Mouse (Mus musculus): ENCODE results near the gene Kcnc2. TPM values are rescaled to one million over a fixed set of nuclear protein-coding genes. Genes with fewer than 3 reads are reported as not detected.

Kcnc2 gene
- total RNA-seq, 2 experiments from 2014 or later: 0.07 to 0.13 TPM

DNA sequence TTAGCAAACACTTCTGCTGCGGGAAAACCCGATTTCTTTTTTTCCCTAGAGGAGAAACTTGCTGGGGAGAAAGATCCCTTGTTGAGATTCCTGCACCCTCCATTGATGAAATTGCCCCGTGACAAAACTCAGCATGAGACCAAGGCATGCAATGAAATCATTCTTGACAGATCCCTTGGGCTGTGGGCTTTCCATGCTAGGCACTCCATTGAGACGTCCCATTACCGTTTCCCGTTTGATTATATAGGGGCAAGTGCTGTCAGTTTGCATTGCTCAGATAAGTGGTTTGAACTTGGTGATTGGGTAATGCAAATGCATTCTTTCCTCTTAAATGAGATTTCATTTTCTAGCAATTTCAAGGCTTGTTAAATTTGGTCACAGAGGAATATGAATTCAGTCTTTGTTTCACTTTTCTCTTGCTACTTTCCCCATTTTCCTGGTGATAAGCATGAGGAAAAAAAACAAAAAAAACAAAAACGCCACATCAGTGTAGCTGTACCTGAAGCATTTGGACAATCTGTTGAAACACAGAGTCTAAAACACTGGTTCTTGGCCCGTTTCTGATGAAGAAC, 123.6 kb downstream of the Kcnc2 start:
- no peak for DNase-seq

DNA sequence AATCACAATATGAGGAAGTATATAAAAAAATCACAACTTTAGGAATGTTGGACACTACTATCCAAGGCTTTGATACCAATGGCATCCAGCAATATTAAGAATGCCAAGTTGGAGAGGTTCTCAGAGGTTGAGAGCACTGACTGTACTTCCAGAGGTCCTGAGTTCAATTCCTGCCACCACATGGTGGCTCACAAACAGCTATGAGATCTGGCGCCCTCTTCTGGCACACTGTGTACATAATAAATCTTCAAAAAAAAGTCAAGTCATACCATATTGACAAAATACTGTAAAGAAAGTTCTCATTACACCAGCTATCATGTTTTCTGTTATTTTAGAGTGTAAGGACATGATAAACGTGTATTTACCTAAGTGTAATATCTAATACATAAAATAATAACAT, 126.3 kb downstream of the Kcnc2 start:
- DNase-seq: peak in 1 of 2 experiments; percentile 2

DNA sequence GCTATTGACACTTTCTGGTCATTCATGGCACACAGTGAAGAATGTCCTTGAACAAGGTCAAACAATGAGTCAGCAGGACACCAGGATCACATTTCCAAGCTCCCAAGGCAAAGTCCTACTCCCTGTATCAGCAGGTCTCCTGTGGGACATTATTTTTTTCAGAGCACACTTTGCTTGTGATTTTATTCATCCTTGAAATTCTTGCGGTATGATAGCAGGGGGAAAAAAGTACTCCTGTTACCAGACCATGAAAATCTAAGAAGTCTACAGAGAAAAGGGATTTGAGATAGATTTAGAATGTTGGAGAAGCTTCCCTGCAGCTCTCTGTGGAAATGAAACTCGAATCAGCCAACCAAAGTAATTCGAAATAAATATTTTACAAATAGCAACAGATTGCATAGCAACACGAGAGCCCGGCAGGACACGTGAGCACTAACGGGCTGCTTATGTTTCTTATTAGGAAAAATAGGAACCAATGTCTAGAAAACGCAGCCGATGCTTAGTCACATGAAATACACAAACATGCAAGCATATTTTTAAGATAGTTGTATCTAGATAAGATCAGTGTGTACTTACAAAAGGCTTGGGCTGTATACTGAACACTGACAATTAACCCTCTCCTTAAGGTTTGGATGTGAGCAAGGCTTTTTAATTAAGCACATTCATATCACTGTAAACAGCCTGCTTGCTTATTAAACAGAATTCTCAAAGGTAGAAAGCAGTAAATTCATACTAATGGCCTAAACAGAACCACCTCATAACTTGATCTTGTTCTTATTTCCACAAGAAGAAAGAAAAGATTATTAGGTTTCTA, 129.9 kb downstream of the Kcnc2 start:
- DNase-seq: peak; percentile 5 to 20

DNA sequence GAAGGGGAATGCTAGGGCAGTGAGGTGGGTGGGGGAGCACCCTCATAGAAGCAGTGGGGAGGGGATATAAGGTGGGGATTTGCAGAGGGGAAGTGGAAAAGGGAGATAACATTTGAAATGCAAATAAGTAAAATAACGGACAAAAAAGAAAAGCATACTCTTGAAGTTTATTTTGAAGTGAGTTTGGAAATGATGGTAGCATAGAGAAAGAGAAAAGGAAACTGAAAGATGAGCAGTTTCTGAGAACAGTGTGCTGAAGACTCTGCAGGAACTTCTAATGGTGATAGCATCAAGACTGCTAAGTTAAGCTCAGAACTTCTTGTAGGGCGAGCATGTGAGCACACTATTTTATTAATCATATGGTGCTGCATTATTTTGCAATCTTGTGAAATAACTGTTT, 138.6 kb downstream of the Kcnc2 start:
- no peak for DNase-seq

DNA sequence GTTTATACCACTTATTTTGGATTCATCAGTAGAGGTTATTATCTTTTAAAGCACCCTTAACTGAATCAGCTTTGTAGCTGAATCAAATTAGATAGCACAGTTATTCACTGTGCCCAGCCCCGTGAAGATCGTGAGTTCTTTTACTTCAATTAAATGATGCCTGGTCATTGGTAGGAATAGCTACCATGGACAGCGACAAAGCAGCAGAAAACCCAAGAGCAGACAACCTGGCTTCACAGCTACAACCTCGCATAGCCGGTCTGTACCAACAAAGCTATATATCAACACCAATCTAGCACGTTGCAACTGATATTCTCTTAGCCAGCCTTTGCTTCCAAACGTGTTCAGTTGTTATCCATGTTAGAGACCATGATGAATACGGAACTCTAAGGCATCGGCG, 152.4 kb downstream of the Kcnc2 start:
- DNase-seq: peak; percentile 1 to 6

DNA sequence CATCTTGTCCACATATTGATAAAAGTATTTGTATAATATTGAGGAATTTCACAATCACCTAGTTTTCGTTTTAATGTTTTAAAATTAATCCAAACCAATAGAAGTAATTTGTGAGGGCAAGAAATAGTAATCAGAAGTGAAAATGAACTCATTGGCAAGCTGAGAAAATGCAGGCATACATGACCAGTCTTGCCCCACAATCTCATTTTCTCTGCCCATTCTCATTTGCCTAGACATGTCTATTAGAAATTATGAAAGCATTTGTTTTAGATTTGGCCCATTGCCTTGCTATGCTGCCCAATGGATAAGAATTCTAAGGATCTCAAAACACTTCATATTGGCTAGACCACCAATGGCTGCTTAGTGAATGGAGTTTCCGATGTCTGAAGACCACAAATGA, 166.0 kb downstream of the Kcnc2 start:
- DNase-seq: no peak

DNA sequence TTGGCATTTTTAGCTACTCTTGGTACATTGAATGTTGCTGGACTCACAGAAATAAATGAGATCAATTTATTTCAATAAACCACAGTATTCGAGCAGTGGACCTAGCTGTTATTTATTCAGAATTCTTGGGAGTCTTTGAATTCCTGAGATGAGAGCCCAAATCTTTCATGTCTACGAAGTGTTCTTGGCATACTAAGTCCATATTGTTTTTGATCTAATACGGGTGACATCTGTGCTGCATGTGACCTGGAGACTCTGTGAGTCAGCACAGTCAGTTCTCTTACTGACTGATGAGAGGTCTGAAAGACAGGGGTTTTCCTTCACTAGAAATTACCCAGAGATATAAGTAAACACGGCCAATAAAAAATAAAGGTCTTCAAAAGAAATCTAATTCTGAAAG, 173.7 kb downstream of the Kcnc2 start:
- DNase-seq: no peak

DNA sequence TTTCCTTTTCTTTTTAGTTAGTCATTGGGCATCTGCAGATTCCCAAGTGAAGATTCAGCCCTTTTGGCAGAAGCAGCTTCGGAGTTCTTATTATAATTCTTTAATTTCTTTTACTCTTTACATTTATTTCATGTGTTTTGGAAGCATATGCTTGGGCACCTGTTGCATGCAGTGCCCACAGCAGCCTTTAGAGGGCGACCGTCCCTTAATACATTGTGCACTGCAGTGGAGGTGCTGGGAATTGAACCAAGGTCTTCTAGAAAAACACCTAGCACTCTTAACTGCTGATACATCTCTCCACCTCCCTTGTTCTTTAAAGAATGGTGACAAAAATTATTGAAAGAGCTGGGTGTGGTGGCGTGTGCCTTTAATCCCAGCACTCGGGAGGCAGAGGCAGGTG, 180.0 kb downstream of the Kcnc2 start:
- DNase-seq: no peak

DNA sequence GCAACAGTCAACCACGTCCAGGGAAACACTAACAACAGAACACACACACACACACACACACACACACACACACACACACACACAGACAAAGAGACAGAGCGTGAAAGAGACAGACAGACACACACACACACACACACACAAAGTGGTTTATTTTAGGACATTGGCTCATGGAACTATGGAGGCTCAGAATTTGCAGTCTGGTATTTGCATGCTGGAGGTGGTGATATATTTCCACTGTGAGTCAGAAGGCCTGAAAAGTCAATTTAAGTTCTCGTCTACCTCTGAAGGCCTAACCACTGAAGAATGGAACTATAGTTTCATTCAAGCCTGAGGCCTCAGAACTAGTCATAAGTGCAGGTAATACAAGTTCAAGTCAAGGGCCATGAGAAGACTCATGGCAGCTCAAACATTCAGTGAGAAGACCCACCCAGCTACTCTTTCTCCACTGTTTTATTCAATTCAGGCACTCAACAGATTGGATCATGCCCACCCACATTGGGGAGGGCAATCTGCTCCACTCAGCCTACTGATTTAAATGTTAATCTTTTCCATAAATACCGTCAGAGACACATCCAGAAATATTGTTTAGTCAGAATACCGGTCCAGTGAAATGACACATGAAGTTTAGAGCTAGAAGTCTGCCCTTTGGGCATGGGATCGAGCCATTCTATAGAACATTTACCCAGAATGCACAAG, 197.9 kb downstream of the Kcnc2 start:
- DNase-seq: no peak

DNA sequence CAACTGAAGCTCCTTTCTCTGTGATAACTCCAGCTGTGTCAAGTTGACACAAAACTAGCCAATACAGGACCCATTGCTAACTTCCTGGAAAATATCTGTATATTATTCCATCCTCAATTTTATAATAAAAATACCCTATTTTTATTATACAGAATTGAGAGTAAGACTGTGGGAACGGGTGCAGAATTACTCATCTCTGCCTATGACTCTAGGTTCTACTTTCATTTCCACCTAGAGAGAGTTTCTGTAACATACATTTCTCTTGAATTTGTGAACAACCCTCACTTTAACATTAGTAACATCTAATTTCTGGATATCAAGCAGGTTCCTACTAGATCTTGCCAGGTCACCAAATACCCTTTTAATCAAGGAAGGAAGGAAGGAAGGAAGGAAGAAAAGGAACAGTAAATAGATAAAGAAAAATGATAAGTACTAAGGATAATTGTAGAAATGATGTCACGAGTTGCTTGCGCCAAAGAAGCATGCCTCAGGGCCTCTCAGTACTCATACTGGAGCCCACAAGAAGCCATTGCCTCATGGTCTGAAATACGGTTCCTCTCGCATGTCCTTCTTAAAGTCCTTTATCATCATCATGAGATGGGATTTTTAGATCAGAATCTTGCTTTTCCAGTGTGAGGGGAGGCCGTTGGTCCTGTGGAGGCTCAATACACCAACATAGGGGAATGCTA, 203.3 kb downstream of the Kcnc2 start:
- no peak for DNase-seq

DNA sequence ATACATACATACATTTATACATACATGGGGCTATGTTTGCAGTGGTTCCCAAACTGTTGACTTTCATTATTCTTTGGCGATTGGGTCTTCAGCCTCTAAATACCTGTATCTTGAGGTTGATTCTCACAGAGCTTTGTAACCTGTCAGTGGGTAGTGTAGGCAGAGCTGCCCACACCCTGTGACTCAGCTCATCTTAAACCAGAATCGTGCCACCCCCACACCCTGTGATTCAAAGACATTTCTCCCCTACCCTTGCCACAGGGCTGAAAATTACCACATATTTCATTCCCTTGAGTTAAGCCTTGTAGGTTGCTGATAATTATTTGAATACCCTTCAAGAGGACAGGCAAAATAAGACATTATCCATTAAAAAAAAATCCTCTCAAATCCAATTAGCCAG, 210.5 kb downstream of the Kcnc2 start:
- no peak for DNase-seq

DNA sequence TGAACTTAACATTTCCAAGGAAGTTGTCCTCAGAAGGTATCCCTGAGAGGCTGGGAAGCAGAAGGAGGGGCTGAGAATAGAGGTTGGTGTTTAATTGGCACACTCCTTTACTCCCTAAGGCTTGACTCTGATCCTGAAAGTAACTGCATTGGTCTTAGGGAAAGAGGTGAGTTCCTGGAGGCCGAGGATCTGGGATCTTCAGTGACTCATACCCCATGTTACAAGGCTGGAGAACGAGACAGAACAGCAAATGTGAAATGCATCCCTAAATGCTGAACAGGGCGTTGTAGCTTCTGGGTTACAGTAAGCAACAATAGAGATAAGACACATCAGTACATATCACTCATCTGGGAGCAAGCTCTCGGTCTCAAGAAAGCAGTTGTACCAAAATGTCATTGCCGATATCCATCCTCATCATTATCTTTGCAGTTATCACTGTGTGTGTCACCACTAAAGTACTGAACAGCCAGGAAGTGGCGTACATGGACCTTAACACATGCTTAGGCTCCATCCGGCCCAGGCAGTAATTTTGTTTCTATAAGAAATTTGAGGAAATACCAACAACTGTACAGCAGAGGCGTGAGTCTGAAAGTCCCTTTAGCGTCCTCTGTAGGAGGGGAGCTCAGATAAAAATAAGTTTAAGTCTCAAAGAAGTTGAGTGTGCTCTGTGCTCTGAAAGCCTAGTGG, 211.1 kb downstream of the Kcnc2 start:
- no peak for DNase-seq

DNA sequence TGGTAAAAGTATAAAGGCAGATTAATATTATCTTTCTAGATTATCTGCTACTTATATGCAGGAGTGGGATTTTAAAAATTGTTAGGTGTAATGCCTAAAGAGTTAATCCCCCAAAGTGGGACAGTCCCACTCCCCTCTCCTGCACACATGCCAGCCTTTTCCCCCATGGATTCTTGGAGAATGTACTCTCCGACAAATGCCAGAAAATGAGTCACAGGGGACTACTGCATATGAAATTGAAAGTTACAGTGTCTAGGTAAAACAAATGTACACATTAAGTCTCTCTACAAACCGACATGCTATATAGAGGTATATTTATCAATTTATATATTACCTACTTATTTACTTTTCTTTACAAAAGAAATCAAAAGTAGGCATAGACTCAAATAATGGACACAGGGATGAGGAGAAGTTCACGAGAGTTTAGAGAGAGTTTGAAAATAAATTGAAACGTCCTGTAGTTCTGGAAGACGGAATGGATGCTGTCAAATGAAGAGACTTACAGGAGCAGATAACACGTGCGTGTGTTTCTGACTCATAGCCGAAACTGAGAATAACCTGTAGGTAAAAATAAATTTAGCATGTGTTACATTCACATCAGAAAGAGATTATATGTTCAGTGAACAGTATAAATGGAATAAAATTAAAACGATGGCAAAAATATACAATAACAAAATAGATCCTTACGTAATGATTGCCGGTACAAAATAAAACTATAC, 213.6 kb downstream of the Kcnc2 start:
- no peak for DNase-seq

DNA sequence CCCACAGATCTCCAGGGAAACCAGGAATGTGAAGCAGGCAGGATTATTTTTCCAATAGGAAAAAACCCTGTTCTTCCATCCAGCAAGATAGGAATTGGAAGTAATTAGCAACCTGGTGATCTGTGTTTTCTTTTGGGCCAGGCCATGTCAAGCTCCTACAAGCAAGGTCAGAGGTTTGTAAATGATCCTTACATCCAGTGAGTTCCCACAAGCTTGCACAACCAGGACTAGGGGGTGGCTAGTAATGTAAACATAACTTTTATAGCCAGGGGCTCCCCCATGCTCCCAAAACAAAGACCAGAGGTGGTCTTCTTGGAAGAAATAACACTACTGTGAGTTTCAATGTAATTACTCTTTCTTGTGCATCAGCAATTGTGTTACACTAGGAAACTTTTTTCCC, 214.9 kb downstream of the Kcnc2 start:
- no peak for DNase-seq

DNA sequence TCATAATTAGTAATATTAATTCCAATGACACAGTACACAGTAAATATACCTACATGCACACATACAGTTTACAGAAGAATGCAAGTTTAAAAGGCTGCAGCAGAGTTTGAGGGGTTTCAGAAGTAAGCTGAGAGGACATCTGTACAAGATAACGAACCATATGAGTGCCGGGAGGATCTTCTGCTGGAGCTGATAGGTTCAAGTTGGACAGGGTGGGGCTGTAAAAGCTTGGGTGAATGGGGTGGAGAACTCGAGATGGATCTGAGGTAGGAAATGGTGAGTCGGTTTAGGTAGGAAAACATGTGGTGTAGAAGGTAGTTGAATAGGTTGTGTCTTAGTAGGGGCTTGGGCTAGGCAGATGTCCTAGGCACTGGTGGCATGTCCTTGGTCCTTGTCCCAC, 217.8 kb downstream of the Kcnc2 start:
- no peak for DNase-seq

Other genes starting within 250 kb of the Kcnc2 start
- gene Glipr1l1, start 210.9 kb upstream of the Kcnc2 start, total RNA-seq (2021): not detected
- gene Glipr1l2, start 187.8 kb upstream of the Kcnc2 start, total RNA-seq (2021): not detected
- gene Glipr1l3, start 110.8 kb upstream of the Kcnc2 start, total RNA-seq (2021): not detected
- gene Caps2, start 107.5 kb upstream of the Kcnc2 start, total RNA-seq (2021): not detected

All from adrenal gland, postnatal 36 days (tissue).